8 mouse cellular contexts compared by ENCODE assay signal in the genomic region with DNA sequence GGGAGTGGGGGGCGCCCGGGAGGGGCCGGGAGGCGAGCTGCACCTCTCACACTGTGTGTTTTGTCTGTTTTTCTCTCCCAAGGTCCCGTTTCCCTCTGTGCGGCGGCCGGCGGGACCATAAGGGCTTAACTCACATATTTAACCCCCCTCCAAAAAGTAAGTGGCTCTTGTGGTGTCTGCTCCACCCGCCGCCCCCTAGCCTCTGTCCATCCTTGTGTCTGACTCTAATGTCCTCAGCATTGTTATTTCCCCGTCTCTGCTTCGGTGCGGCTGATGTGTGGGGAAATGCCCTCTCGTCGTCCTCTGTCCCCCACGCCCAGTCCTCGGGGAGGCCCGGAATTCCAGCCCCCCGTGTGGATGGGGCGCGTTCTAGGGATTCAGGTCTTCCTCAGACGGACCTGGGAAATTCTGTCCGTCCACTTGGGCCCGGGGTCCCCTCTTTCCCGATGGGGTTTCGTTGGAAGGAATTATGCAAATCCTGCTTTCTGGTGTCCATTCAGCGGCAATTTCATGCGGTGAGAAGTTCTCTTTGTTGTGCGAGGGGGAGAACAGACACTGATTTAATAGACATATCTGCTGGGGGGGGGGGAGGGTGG. TPM values are rescaled to one million over a fixed set of nuclear protein-coding genes. Genes with fewer than 3 reads are reported as not detected.
DNase-seq lines count a peak whose midpoint lies in the region; ATAC-seq and TF ChIP-seq lines count a peak whose summit lies in the region.

No protein-coding gene starts in this region.

- peak overlapping the region; percentile 90 for H3K9ac ChIP-seq in heart, embryonic 12.5 days
- peak overlapping the region; percentile 90 for H3K9ac ChIP-seq in limb, embryonic 12.5 days (replicated peaks)
- H3K9ac ChIP-seq in midbrain, postnatal 0 days (replicated peaks; ENCODE audit: low read length, poor library complexity, severe bottlenecking), result peak overlapping the region; percentile 78

- no peaks in the 10 kb centered on the region for H3K9me3 ChIP-seq in heart, embryonic 12.5 days (replicated peaks)
- no peaks in the 10 kb centered on the region for H3K9me3 ChIP-seq in limb, embryonic 12.5 days
- H3K9me3 ChIP-seq in midbrain, postnatal 0 days (ENCODE audit: low read length), result no peaks in the 10 kb centered on the region

- H3K27ac ChIP-seq in heart, embryonic 12.5 days (ENCODE audit: poor library complexity, severe bottlenecking), result peak overlapping the region; percentile 99
- H3K27ac ChIP-seq in limb, embryonic 12.5 days, result peak overlapping the region; percentile 99
- peak overlapping the region; percentile 93 for H3K27ac ChIP-seq in midbrain, postnatal 0 days (ENCODE audit: low read depth, low read length)

- peaks cover 10% of the 10 kb centered on the region for H3K4me1 ChIP-seq in heart, embryonic 12.5 days (replicated peaks)
- H3K4me1 ChIP-seq in limb, embryonic 12.5 days (replicated peaks), result peaks cover 20% of the 10 kb centered on the region
- no peaks in the 10 kb centered on the region for H3K4me1 ChIP-seq in midbrain, postnatal 0 days (ENCODE audit: insufficient read depth, low read length)

- H3K4me2 ChIP-seq in heart, embryonic 12.5 days, result peak overlapping the region; percentile 90
- H3K4me2 ChIP-seq in limb, embryonic 12.5 days, result peak overlapping the region; percentile 88
- H3K4me2 ChIP-seq in midbrain, postnatal 0 days (ENCODE audit: low read depth, low read length, poor library complexity, severe bottlenecking), result peak overlapping the region; percentile 81

- no peak for TF ChIP-seq CTCF in midbrain, postnatal 0 days (IDR thresholded peaks at IDR 0.05)

- 0 out of 2 replicates have a peak, but pooled peaks have one; percentile 2 for ATAC-seq in heart, embryonic 12.5 days (ENCODE audit: insufficient number of reproducible peaks, low FRiP score)
- ATAC-seq in limb, embryonic 12.5 days (ENCODE audit: insufficient number of reproducible peaks, insufficient read depth, low FRiP score, low TSS enrichment, low read depth), result peak; percentile 5; the same call in 1 of the 2 replicates
- no peak; the same call in 1 of the 2 replicates for ATAC-seq in midbrain, postnatal 0 days (ENCODE audit: low FRiP score)
- no peak for ATAC-seq in activated CD4-positive, CD25-positive, alpha-beta regulatory T cell, adult 4 months

- under 1% methylated on average over 30 of the region's 30 CpGs for WGBS in heart, embryonic 12.5 days
- under 1% methylated on average over 30 of the region's 30 CpGs for WGBS in limb, embryonic 12.5 days
- WGBS in midbrain, postnatal 0 days, result 1% methylated on average over 26 of the region's 30 CpGs

- no peaks in the 10 kb centered on the region for H3K36me3 ChIP-seq in heart, embryonic 12.5 days
- no peaks in the 10 kb centered on the region for H3K36me3 ChIP-seq in limb, embryonic 12.5 days
- no peaks in the 10 kb centered on the region for H3K36me3 ChIP-seq in midbrain, postnatal 0 days (ENCODE audit: insufficient read depth, low read length)

- H3K4me3 ChIP-seq in heart, embryonic 12.5 days, result peak overlapping the region; percentile 86
- peak overlapping the region; percentile 94 for H3K4me3 ChIP-seq in limb, embryonic 12.5 days (replicated peaks)
- peak overlapping the region; percentile 83 for H3K4me3 ChIP-seq in midbrain, postnatal 0 days (ENCODE audit: low read depth, low read length)

- H3K27me3 ChIP-seq in heart, embryonic 12.5 days (replicated peaks), result no peaks in the 10 kb centered on the region
- H3K27me3 ChIP-seq in limb, embryonic 12.5 days, result no peaks in the 10 kb centered on the region
- H3K27me3 ChIP-seq in midbrain, postnatal 0 days (ENCODE audit: insufficient read depth, low read length), result no peaks in the 10 kb centered on the region

- DNase-seq in heart, adult 11 months, result peak; percentile 95
- DNase-seq in heart, adult 8-10 months (ENCODE audit: low spot score), result no peak
- DNase-seq in CD4-positive helper T cell, adult 2 months (ENCODE audit: low read depth, low spot score), result peak; percentile 24
- DNase-seq in embryo, embryonic 10.5 days (ENCODE audit: low spot score), result peak; percentile 73
- peak; percentile 37 for DNase-seq in midbrain, postnatal 0 days (ENCODE audit: low spot score)

RNA-seq across cellular contexts. Expression of a gene that starts 1.1 kb away (rescaled TPM):
- total RNA-seq in heart, adult 8-10 months (2022), result 10 to 100 TPM in 3 of 4 experiments, 1 to 10 TPM in 1; 9.4 to 12.9 (median 11.5) TPM
- polyA plus RNA-seq in heart, embryonic 12.5 days (2016; fragmentation: Nextera tagmentation; extraction: Ambion mirVana), result 14.0 and 16.0 TPM in 2 replicates
- 9.8 and 10.4 TPM in 2 replicates for polyA plus RNA-seq in limb, embryonic 12.5 days (2016; fragmentation: Nextera tagmentation; extraction: Ambion mirVana)
- 15.9 and 22.4 TPM in 2 replicates for total RNA-seq in midbrain, postnatal 0 days (2014; rRNA removed)
- polyA plus RNA-seq in midbrain, postnatal 0 days (2015; fragmentation: Nextera tagmentation; extraction: Ambion mirVana), result 11.1 and 13.4 TPM in 2 replicates
- polyA plus RNA-seq in activated CD4-positive, CD25-positive, alpha-beta regulatory T cell, adult 4 months (2017; shearing (Covaris generic)), result 10 to 100 TPM; 13.2 to 15.6 TPM

Comparison
In these comparisons a context has a peak if more than half of its experiments do, and no peak if none do; other contexts are left out.
1. ATAC-seq: peak in heart, embryonic 12.5 days (single experiment) and limb, embryonic 12.5 days (single experiment); none in midbrain, postnatal 0 days (single experiment) and activated CD4-positive, CD25-positive, alpha-beta regulatory T cell, adult 4 months (single experiment).
2. Peak in every context shown above with its lines, with median percentiles within 50 percentile points of each other: H3K27ac ChIP-seq, H3K4me2 ChIP-seq, H3K4me3 ChIP-seq and H3K9ac ChIP-seq.